Comparison of ENCODE assay signal across 8 mouse cellular contexts in genomic region chr7:98685895-98686294, GRCm38 (mm10). TPM values are rescaled to one million over a fixed set of nuclear protein-coding genes. Genes with fewer than 3 reads are reported as not detected.
DNase-seq lines count a peak whose midpoint lies in the region; ATAC-seq and TF ChIP-seq lines count a peak whose summit lies in the region.

No protein-coding gene starts in this region.

- peak; percentile 30 to 46 for DNase-seq in cerebellum, postnatal 14 days
- no peak for DNase-seq in cerebellum, adult 18-20 months
- peak; percentile 71 for DNase-seq in NIH3T3 (ENCODE audit: low read depth)
- peak; percentile 67 for DNase-seq in gastrocnemius, adult 2 months
- DNase-seq in skeletal muscle tissue, adult 2 months (ENCODE audit: low read depth, low spot score) = peak; percentile 34
- DNase-seq in spleen, postnatal 10 days (ENCODE audit: low spot score in 2 of 2) = no peak
- DNase-seq in cerebellum, postnatal 36 days = no peak

- H3K36me3 ChIP-seq in kidney, embryonic 14.5 days (ENCODE audit: control insufficient read depth, insufficient read depth, low read length) = no peaks in the 10 kb centered on the region

- peak overlapping the region; percentile 32; the same call in 1 of the 2 replicates for H3K9ac ChIP-seq in kidney, embryonic 14.5 days (ENCODE audit: low read depth, low read length)

- H3K9me3 ChIP-seq in kidney, embryonic 14.5 days (ENCODE audit: control insufficient read depth, low read length) = no peaks in the 10 kb centered on the region

- no peaks in the 10 kb centered on the region for H3K27me3 ChIP-seq in kidney, embryonic 14.5 days (ENCODE audit: control insufficient read depth, insufficient read depth, low read length)

- H3K4me3 ChIP-seq in gastrocnemius, adult 2 months = peak overlapping the region; percentile 45
- no peak overlapping the region for H3K4me3 ChIP-seq in kidney, embryonic 14.5 days (ENCODE audit: low read length)

- peak; percentile 95 for ATAC-seq in kidney, embryonic 14.5 days (ENCODE audit: low FRiP score, low TSS enrichment)

- 25% methylated on average over 13 of the region's 13 CpGs for WGBS in kidney, embryonic 14.5 days

- H3K4me2 ChIP-seq in kidney, embryonic 14.5 days (replicated peaks; ENCODE audit: low read depth, low read length) = peak overlapping the region; percentile 15; the same call in 1 of the 2 replicates

- peak overlapping the region; percentile 49 for H3K27ac ChIP-seq in gastrocnemius, adult 2 months
- no peak overlapping the region for H3K27ac ChIP-seq in kidney, embryonic 14.5 days (ENCODE audit: low read depth, low read length)

- peaks cover 3% of the 10 kb centered on the region; the same call in 1 of the 2 replicates for H3K4me1 ChIP-seq in kidney, embryonic 14.5 days (ENCODE audit: control insufficient read depth, insufficient read depth, low read length)

- TF ChIP-seq CTCF in gastrocnemius, adult 2 months (IDR thresholded peaks at IDR 0.05) = peak; percentile 54

- intact Hi-C loops in gastrocnemius, adult 2 months (cut with DNase I) = no loop called here

RNA-seq across cellular contexts. Expression of gene Thap12, which starts 17.0 kb away (rescaled TPM):
- total RNA-seq in gastrocnemius, adult 2 months (2021) = 100 to 1,000 TPM; 118 to 136 TPM
- polyA plus RNA-seq in kidney, embryonic 14.5 days (2014; fragmentation: Nextera tagmentation; extraction: Ambion mirVana) = 50.3 and 81.3 TPM in 2 replicates

RNA-seq across cellular contexts. Expression of gene Emsy, which starts 29.3 kb away (rescaled TPM):
- 10 to 100 TPM; 19.7 to 22.3 TPM for total RNA-seq in gastrocnemius, adult 2 months (2021)
- polyA plus RNA-seq in kidney, embryonic 14.5 days (2014; fragmentation: Nextera tagmentation; extraction: Ambion mirVana) = 29.3 and 47.8 TPM in 2 replicates

Comparison
In these comparisons a context has a peak if more than half of its experiments do, and no peak if none do; other contexts are left out.
1. DNase-seq: peak in cerebellum, postnatal 14 days (2 of 2), NIH3T3 (single experiment), gastrocnemius, adult 2 months (single experiment) and skeletal muscle tissue, adult 2 months (single experiment); none in cerebellum, adult 18-20 months (0 of 2), spleen, postnatal 10 days (0 of 2) and cerebellum, postnatal 36 days (0 of 2).